Mouse (Mus musculus): ENCODE measurements around the gene Zmiz2.
"Not testable (repeated sequence)": the region's sequence is repeated elsewhere in the genome, so short reads cannot be mapped to it uniquely, and the experiment has no call there.

The Zmiz2 gene

DNA sequence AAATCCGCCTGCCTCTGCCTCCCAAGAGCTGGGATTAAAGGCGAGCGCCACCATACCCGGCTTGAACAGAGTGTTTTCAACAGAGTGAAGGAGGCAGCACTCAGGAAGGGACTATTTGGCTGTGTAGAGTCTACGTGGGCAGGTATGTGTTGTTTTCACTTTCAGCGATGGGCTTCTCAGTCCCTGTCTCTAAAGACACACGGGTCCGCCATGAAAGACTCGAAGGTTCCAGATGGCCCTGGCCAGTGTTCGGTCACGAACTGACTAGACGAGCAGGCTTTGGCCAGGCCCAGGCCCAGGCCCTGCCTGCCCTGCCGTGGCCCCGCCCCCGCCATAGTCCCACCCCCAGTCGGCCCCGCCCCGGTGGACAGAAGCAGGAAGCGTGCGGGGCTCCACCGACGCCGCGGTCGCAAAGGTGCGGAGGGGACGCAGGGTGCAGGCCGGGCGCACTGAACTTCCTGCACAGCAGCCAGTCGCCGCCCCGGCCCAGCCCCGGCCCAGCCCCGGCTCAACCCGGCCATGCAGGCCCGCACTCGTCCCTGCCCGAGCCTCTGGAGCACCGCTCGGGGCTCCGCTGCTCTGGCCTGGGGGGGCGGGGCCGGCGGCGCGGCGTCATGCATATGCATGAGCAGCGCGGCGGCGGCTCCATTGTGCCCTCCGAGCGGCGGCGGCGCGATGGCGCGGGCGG lies at the start of gene Zmiz2:
Zmiz2 (plus strand) TSS at position 349 of the 688 bp plus-strand sequence.
- peak; percentile 47 for DNase-seq (ENCODE audit: extremely low read depth, low read depth)

DNA sequence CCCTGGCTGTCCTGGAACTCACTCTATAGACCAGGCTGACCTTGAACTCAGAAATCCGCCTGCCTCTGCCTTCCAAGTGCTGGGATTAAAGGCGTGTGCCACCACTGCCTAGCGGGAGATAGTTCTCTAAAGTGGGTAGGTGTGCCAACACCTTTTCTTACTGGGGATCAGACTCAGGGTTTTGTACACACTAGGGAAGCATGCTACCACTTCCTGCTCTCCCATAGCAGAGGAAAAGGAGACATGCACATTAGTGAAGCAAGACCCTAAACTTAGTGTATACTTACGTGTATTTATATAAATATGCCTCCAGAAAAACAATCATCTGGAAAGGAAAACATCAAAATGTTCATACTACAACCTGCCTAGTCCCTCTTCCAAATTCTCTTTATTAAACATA lies 42.9 kb upstream of the Zmiz2 start:
- DNase-seq (ENCODE audit: extremely low read depth, low read depth) = no peak

DNA sequence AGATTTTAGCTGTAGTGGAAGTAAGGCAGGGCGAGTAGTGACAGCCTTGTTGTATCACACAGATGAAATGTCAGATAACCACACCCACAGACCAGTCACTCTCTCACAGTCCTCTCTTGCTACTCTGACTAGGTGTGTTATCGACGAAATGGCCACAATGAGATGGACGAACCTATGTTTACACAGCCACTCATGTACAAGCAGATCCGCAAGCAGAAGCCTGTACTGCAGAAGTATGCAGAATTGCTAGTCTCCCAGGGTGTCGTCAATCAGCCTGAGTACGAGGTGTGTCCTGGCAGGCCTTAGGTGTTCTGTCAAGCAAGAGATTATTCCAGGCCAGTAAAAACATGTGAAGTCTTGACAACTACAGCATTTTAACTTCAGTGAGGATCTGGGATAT lies 41.9 kb upstream of the Zmiz2 start:
- DNase-seq (ENCODE audit: extremely low read depth, low read depth) = no peak

DNA sequence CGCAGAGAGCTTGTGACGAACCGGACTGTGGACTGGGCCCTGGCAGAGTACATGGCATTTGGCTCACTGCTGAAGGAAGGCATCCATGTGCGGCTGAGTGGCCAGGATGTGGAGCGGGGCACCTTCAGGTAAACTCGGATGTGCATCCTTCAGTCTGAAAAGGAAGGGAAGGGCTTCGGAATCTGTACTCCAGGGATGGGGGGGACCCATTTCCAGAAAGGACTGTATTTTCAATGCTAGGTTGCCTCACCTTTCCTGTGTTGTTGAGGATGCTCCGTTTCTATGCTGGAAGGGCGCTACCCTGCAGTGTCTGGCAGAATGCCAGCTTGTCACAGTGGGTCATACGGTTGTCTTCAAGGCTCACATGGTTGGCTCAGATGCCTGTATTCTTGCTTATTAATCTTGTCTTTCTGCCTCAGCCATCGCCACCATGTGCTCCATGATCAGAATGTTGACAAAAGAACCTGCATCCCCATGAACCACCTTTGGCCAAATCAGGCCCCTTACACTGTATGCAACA lies 40.1 kb upstream of the Zmiz2 start:
- no peak for DNase-seq (ENCODE audit: extremely low read depth, low read depth)

DNA sequence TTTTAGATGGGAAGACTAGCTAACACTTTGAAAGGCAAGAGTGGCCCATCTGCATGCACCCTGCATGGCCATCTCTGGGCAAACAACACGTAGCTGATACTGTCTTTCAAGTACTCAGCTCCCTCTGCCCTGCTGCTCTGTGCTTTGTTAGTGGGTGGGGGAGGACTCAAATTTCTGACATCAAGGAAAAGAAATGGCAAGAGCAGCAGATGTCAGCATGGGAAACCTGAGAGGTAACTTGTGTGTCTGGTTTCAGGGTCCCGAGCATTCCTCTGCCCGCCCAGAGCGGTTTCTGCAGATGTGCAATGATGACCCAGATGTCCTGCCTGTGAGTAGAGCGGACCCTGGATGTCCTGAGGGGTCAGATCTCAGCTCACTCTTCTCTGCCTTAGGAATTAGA lies 39.3 kb upstream of the Zmiz2 start:
- DNase-seq (ENCODE audit: extremely low read depth, low read depth) = no peak

DNA sequence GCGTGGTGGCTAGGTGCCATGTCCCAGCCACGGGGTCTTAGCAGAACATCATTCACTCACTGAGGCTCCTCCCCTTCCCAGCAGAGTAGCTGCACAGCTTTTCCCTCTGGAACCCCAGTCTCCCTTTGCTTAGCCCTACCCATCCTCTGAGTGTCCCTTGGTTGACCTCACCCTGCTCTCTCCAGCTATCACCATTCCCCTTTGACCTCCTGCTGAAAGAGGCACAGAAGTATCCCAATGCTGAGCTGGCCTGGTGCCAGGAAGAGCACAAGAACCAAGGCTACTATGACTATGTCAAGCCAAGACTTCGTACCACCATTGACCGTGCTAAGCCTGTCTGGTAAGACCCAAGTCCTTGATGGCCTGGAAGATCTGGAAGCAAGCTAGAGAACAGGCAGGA lies 33.8 kb upstream of the Zmiz2 start:
- DNase-seq (ENCODE audit: extremely low read depth, low read depth) = no peak

DNA sequence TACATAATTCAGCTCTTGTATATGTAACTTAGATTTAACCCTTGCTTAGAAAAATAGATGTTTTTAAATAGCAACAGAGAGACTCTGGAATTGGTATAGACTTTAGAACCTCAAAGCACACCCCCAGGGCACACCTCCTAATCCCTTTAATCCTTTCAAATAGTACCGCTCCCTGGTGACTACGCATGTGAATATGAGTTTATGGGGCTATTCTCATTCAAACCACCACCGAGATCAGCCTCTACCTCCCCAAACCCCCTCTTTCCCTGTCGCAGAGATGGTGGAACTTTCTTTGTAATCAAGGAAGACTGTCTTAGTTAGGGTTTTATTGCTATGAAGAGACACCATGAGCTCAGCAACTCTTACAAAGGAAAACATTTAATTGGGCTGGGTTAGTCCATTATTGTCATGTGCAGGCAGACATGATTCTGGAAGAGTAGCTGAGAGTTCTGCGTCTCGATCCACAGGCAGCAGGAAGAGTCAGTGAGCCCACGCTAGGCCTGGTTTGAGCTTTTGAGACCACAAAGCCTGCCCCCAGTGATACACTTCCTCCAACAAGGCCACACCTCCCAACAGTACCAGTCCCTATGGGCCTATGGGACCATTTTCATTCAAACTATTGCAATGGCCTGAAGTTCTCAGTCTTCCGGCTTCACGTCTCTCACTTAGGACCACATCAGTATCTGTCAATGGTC lies 24.1 kb upstream of the Zmiz2 start:
- no peak for DNase-seq (ENCODE audit: extremely low read depth, low read depth)

DNA sequence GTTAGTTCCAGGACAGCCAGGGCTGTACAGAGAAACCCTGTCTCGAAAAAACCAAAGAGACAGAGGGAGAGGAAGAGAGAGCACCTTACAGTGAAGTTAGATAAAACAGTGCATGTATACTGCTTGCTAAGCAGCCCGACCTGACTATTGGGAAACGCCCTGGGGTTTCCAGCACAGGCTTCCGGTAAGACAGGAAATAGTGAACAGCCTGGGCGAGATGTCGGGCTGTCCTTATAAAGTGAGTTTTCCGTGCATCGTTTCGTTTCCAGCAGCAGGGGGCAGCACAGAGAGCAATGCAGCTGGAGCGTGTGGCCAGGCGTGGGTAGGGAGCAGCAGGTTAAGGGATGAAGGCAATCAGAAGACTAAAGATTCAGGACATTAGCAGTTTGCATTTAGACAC lies 23.0 kb upstream of the Zmiz2 start:
- DNase-seq (ENCODE audit: extremely low read depth, low read depth) = peak; percentile 83

DNA sequence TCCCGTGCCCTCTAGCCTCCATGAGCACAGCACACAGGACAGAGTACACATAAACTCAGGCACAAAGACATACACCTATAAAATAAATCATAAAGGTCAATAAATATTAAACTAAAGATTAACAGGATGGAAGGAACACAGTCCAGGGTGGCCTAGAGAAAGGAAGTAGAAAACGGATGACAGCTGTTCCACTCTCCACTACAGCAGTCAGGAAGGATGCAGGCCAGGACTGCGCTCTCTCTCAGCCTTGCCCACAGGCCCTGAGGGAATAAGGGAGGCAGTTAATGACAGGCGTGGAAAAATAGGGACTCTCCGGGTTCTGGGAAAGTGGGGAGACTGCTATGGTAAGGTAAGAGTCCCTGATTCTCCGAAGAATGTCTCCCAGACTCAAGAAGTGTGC lies 22.4 kb upstream of the Zmiz2 start:
- DNase-seq (ENCODE audit: extremely low read depth, low read depth) = no peak

DNA sequence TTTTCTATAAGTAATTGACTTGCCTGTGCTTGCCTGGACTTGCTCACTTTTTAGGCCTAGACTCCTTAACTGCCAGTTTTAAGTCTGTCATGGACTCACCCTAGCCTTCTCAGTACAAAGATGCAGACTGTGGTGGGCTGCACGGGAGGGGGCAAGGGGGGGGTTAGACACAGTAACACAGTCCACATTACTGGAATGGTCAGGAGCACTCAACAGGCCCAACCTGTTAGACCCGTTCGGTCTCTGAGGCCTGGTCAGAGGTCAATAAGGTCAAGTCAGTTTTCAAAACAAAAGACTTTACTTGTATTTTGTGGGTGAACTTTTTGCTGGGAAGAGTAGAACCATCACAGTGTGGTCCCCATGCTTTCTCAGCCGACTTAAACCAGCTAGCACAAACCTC lies 21.7 kb upstream of the Zmiz2 start:
- DNase-seq (ENCODE audit: extremely low read depth, low read depth) = no peak

DNA sequence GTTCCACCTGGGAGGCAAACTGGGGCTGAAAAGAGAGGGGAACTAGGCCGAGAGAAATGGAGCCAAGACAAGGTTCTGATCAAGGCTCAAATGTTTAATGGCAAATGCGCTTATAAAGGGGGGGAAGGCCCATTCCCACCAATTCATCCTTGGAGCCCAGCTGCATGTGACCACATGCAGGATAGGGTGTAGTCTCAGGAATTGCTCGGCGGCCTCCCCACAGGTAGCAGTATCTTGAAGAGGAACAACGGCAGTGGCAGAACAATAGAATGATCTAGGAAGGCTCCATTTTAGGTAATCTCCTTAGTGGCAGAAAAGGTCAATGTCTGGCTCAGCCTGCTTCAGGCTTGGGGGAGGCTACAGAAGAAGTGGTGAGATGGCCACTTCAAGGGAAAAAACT lies 20.9 kb upstream of the Zmiz2 start:
- not testable (repeated sequence) for DNase-seq (ENCODE audit: extremely low read depth, low read depth)

DNA sequence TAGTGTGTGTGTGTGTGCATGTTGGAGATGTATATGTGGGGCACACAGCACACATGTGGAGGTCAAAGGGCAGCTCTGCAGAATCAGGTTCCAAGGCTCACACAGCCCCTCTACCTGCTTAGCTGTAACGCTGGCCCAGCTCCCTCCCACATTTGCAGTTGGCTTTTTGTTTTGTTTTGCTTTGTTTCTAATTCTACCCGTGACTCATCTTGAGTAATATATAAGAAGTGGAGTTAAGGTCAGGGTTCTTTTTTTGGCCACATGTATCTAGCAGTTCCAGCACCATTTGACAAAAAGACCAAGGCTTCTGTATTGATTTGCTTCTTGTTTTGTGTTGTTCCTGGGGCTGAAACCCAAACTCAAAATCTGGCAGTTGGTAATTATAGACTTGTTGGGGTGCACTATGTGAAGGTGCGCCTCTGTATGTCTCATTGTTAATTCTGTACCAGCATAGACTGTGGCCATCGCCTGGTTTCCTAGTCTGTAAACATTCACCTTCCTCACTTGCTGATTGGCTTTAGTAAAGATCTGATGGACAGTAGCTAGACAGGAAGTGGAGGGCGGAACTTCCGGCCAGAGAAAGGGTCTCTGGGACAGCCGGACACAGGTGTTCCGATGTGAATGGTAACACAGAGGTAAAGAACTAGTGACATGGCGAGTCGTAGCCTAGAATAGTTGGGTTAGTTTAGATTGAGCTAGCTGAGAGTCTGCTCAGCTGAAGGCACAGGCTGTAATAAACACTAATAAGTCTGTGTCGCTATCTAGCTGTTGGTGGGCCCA lies 17.3 kb upstream of the Zmiz2 start:
- DNase-seq (ENCODE audit: extremely low read depth, low read depth) = no peak

DNA sequence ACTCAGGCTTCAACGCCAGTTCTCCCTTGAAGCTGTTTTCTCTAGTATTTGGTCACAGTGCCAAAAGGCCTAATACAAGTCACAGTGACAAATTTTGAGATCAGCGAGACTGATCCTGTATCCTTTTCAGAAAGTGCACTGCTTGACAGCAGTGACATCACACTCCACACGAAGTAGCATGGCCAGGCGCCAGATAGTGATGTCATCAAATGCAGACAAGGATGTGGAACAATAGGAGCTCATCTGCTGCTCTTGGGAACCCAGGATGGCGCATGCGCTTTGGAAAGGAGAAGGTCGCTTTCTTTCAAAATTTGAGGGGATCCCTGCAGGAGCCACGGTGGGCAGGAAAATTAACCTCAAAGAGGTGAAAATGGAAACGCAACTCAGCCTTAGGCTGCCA lies 16.1 kb upstream of the Zmiz2 start:
- no peak for DNase-seq (ENCODE audit: extremely low read depth, low read depth)

DNA sequence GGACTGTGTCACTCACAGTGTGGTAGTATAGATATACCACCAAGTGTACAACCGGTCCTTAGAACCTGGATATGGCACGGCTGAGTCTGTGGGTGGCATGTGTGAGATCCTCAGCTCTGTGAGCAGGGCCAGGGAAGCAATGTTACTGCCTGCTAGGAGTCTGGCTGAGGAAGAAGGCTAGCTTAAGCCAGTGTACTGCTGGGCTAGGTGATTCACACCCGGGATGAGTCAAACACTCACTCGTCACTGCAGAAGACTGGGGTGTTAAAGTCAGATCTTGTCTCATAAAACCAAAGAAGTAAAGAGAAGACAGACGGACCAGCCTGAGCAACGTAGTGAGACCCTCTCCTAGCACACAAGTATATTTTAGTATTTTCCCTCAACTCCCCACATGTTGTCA lies 8.0 kb upstream of the Zmiz2 start:
- DNase-seq (ENCODE audit: extremely low read depth, low read depth) = no peak

DNA sequence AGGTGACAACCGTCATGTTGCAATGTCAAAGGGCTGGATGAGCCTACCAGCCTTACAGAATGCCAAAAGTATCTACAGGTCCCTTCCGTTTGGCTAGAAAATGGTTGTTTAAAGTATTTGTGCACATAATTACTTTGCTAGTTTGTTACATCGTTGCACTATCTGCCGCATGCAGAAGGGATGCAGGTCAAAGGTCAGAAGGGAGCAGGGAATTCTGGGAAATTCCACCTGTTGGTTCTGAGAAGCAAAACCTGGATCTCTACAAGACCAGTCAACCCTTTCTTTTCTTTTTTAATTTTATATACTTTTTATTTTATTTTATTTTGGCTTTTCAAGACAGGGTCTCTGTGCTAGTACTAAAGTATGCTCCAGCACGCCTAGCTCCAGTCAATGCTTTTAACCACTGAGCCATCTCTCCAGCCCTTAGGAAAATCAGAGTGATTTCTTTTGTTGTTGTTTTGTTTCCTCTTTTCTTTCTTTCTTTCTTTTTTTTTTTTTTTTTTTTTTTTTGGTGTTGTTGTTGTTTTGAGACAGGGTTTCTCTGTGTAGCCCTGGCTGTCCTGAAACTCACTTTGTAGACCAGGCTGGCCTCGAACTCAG lies 648 bp upstream of the Zmiz2 start:
- DNase-seq (ENCODE audit: extremely low read depth, low read depth) = no peak

DNA sequence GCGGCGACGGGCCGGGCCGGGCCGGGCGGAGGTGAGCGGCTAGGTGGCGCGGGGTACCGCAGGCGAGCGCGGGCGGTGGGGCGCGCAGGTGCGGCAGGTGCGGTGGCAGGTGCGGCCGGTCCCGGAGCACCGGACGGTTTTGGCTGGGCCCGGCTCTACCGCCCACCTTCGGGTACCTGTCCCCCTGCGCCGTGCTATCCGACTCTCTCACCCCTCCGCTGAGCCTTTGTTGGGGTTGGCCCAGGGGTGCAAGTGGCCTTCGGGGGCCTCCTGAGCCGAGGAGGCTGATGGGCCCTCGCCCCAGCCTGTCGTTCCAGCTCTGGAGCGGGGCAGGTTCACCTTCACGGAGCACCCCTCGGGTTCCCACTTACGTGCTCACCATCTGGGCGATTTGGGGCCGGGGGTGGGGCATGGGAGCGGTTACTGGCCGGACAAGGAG lies 628 bp downstream of the Zmiz2 start:
- no peak for DNase-seq (ENCODE audit: extremely low read depth, low read depth)

DNA sequence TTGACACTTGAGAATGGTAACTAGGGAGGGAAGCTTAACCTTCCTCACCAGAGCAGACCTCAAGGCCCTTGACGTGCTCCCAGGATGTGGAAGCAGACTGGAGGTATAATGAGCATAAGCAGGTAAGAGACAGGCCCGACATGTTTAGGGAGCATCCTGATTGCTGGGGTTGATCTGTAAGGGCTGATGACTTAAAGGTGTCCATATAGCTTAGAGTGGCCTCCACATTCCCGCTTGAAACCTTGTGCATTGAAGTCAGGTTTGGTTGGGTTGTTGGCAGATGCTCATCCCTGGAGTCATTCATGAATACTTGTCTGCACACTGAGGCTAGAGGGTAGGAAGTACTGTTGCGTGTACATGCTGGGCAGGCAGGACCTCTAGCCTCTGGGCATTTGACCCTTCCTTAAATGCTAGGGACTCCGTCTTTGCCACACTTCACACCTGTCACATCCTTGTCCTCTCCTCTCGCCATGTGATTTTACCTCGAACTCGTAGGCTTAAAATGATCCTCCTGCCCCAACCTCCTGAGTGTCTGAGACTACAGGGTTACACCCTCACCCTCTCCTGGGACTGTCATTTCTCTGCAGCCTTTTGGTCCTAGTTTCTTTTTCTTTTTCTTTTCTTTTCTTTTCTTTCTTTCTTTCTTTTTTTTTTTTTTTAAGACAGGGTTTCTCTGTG lies 1.6 kb downstream of the Zmiz2 start:
- no peak for DNase-seq (ENCODE audit: extremely low read depth, low read depth)

DNA sequence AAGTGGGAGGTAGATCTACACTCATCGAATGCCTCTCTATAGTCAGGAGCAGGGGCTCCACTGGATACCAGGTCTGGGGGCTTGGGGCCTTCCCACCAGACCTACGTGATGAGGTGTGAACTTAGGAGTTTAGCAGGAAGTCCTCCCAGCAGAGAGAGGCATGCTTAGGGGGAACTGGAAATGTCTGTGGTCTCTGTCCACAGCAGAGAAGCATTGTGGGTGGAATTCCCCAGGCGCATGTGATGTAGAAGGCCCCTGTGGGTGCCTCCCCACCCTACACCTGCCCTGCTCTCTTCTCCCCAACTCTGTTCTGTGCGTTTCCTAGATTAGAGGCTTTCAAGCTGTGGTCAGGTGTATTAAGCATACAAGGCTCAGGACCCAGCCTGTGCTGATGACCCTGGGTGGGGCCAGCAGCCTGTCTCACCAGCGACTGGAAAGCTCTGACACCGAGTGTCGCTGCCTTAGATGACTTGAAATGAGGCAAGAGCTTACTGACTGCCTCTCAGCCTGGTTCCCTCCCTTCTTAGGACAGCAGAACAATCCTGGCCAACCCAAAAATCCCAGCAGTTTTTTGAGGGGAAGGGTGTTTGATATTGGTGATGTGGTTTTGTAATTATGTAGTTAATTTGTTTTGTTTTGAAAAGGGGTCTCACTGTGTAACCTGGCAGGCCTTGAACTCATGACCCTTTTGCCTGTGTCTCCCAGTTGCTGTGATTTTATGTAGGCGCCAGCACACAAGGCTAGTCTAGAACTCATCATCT lies 2.8 kb downstream of the Zmiz2 start:
- no peak for DNase-seq (ENCODE audit: extremely low read depth, low read depth)

DNA sequence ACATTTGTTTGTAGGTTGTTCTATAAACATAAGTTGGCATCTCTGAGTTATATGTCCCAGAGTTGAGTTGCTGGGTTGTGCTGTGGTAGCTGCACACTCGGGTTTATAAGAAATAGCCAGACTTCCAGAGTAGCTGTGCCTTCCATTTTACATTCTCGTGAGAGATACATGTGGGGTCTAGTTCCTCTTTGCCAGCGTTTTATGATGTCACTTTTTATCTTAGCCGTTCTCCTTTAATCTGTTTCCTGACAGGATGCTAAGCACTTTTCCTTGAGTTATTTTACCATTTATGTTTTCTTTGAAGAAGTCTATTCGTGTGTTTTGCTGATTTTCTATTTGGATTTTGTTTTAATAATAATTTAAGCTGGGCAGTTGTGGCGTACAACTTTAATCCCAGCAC lies 4.0 kb downstream of the Zmiz2 start:
- peak; percentile 77 for DNase-seq (ENCODE audit: extremely low read depth, low read depth)

DNA sequence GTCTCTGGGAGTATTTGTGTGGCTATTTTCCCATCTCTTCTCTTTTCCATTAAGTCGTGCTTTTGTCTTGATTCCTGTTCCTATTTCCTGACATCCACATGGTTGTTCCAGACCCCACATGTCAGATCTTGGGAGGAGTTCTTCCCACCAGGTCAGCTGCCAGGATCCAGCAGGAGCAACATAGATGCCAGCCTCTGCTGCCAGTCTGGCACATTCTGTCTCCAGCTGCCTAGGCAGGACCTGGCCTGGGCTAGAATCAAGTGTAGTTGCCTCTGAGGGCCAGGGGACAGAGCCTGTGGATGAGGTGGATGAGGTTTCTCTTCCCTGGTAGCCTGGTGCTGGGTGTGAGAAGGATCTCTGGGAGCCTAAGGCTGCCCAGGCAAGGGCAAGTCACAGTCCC lies 5.0 kb downstream of the Zmiz2 start:
- DNase-seq (ENCODE audit: extremely low read depth, low read depth) = no peak

DNA sequence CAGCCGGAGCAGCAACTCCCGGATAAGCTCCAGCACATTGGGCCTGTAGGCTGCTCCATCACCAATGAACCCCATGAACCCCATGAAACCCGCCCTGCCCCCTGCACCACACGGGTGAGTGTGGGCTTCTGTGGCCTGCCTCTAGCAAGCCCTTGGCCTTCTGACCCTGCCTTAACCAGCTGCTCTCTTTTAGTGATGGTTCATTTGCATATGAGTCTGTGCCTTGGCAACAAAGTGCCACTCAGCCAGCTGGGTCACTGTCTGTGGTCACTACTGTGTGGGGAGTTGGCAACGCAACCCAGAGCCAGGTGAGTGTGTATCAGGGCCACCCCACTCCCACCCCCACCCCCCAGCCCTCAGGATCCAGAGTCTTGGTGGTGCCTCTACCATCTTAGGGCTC lies 6.7 kb downstream of the Zmiz2 start:
- no peak for DNase-seq (ENCODE audit: extremely low read depth, low read depth)
